Mouse (Mus musculus): ENCODE data around the gene Olfr790. TPM values are rescaled to one million over a fixed set of nuclear protein-coding genes. Genes with fewer than 3 reads are reported as not detected.

Olfr790 gene
- polyA plus RNA-seq, 2 experiments = not detected

DNA sequence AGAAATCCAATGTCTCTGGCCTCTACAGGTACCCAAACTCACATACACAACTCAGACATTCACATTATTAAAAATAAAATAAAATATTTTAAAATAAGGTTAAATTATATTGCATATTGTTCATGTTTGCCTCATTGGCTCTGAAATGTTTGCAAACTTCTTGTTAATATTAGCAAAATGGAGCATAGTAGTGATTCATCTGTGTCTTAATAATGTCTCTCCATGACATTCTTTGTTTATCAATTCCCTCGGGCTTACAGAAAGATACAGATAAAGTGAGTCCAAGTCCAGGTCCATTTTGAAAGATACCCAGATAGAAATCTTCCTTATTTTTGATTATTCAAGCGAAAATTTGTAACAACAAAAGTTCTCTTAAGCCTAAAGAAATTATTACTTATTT is 13.8 kb upstream of the Olfr790 start, which contains the start of gene Olfr789:
TSS of gene Olfr789 (plus strand) at position 301 of the 400 bp plus-strand sequence.
- WGBS (ENCODE audit: insufficient replicate concordance) = 30% methylated on average over 2 of the region's 2 CpGs

DNA sequence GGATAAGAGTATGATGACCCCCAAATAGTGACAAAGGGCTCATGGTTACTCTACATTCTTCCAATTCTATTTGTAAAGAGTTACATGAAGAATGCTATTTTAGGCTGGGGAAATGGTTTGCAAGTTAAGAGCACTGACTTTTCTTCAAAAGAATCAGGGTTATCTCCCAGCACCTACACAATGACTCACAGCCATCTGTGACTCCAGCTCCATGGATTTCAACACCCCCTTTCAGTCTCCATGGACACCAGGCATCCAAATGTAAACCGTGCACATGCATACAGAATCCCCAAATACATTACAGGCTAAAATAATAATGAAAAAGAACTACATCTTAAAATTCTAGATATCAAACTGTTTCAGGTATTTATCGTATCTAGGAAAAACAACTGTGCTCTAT is 8.2 kb upstream of the Olfr790 start:
- no peak for TF ChIP-seq EP300 (IDR thresholded peaks at IDR 0.05; ENCODE audit: low read depth)
- TF ChIP-seq CTCF (IDR thresholded peaks at IDR 0.05; ENCODE audit: low read depth) = no peak
- WGBS (ENCODE audit: insufficient replicate concordance) = 51% methylated on average over 2 of the region's 2 CpGs

More for the DNA sequence above, 13.8 kb upstream of the Olfr790 start, which contains the start of gene Olfr789:
- Histone ChIP-seq H3K36me3 (replicated peaks; ENCODE audit: control insufficient read depth, insufficient read depth, low read depth) (no peaks in the 10 kb centered on the region), H3K9me3 (ENCODE audit: control insufficient read depth, low read length) (no peaks in the 10 kb centered on the region), H3K27ac (no peak within 1 kb of the TSS), H3K27me3 (ENCODE audit: control insufficient read depth, insufficient read depth, low read length) (no peaks in the 10 kb centered on the region), H3K4me2 (ENCODE audit: low read depth) (no peak within 1 kb of the TSS), H3K4me3 (ENCODE audit: insufficient read depth in 1 of 2, low read depth in 2 of 2, low read length in 2 of 2) (no peak within 1 kb of the TSS), H3K9ac (replicated peaks) (no peak within 1 kb of the TSS), H3K4me1 (replicated peaks; ENCODE audit: control insufficient read depth in 2 of 2, insufficient read depth in 2 of 2, low read length in 1 of 2) (no peaks in the 10 kb centered on the region)
- no peak for DNase-seq (ENCODE audit: low read depth in 3 of 3, low spot score in 3 of 3)
- TF ChIP-seq CTCF (IDR thresholded peaks at IDR 0.05; ENCODE audit: low read depth) (no peak), EP300 (IDR thresholded peaks at IDR 0.05; ENCODE audit: low read depth) (no peak)
- no peak for ATAC-seq (ENCODE audit: insufficient read depth)

DNA sequence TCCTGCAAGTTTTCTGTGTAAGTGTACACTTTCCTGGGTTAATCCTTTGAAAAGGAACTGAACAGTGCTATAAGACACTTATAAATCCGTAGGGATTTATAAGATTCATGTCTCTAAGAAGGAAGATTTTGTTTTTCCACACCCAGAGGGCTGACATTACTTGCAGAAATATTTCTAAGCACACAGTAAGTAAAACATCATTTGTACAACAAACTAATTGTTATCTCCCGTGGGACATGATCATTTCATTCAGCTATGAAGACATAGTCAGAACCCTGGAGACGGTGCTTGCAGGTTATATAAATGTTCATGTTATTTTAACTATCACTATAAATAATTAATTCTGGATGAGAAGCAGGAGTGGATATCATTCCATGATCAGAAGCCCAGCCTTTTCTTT is 23.2 kb downstream of the Olfr790 start, which contains the start of gene Olfr791:
TSS of gene Olfr791 (plus strand) at position 301 of the 400 bp plus-strand sequence.
- H3K4me2 ChIP-seq (ENCODE audit: low read depth) = no peak within 1 kb of the TSS
- WGBS (ENCODE audit: insufficient replicate concordance) = 31% methylated on average over 3 of the region's 3 CpGs

More for the DNA sequence above, 8.2 kb upstream of the Olfr790 start:
- Histone ChIP-seq H3K9me3 (ENCODE audit: control insufficient read depth, low read length) (no peaks in the 10 kb centered on the region), H3K27me3 (ENCODE audit: control insufficient read depth, insufficient read depth, low read length) (no peaks in the 10 kb centered on the region), H3K36me3 (replicated peaks; ENCODE audit: control insufficient read depth, insufficient read depth, low read depth) (no peaks in the 10 kb centered on the region), H3K4me3 (ENCODE audit: insufficient read depth in 1 of 2, low read depth in 2 of 2, low read length in 2 of 2) (no peak overlapping the region), H3K4me1 (replicated peaks; ENCODE audit: control insufficient read depth in 2 of 2, insufficient read depth in 2 of 2, low read length in 1 of 2) (no peaks in the 10 kb centered on the region), H3K9ac (replicated peaks) (no peak overlapping the region), H3K27ac (no peak overlapping the region), H3K4me2 (ENCODE audit: low read depth) (no peak overlapping the region)
- ATAC-seq (ENCODE audit: insufficient read depth) (no peak), DNase-seq (ENCODE audit: low read depth in 3 of 3, low spot score in 3 of 3) (no peak)

DNA sequence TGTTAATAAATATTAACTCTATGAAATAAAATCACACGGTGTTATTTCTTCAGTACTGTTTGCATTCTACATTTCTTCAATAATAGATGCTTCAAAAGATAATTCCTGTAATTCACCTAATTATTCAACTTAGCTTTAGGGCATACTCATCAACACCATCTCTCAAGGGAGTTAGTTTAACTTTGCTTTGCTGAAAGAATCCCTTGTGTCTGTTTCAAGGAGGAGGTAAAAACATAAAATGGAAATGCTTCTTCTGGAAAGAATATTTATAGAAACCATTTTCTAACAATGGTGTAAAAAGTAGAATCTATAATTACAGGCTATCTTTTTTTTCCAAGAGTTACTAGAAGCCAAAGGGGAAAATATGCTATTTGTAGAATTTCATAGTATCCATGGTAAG is 40.6 kb downstream of the Olfr790 start, which contains the start of gene Olfr792:
TSS of gene Olfr792 (plus strand) at position 301 of the 400 bp plus-strand sequence.
- Histone ChIP-seq H3K4me3 (ENCODE audit: insufficient read depth in 1 of 2, low read depth in 2 of 2, low read length in 2 of 2) (no peak within 1 kb of the TSS), H3K9me3 (ENCODE audit: control insufficient read depth, low read length) (no peaks in the 10 kb centered on the region), H3K4me2 (ENCODE audit: low read depth) (no peak within 1 kb of the TSS), H3K4me1 (replicated peaks; ENCODE audit: control insufficient read depth in 2 of 2, insufficient read depth in 2 of 2, low read length in 1 of 2) (no peaks in the 10 kb centered on the region), H3K27me3 (ENCODE audit: control insufficient read depth, insufficient read depth, low read length) (no peaks in the 10 kb centered on the region), H3K9ac (replicated peaks) (no peak within 1 kb of the TSS), H3K36me3 (replicated peaks; ENCODE audit: control insufficient read depth, insufficient read depth, low read depth) (no peaks in the 10 kb centered on the region), H3K27ac (no peak within 1 kb of the TSS)
- 67% methylated on average over 1 of the region's 1 CpGs for WGBS (ENCODE audit: insufficient replicate concordance)
- DNase-seq (ENCODE audit: low read depth in 3 of 3, low spot score in 3 of 3) (no peak), ATAC-seq (ENCODE audit: insufficient read depth) (no peak)
- TF ChIP-seq CTCF (IDR thresholded peaks at IDR 0.05; ENCODE audit: low read depth) = no peak
- no peak for TF ChIP-seq EP300 (IDR thresholded peaks at IDR 0.05; ENCODE audit: low read depth)

More for the DNA sequence above, 23.2 kb downstream of the Olfr790 start, which contains the start of gene Olfr791:
- no peak for DNase-seq (ENCODE audit: low read depth in 3 of 3, low spot score in 3 of 3)
- Histone ChIP-seq H3K9ac (replicated peaks) (no peak within 1 kb of the TSS), H3K4me1 (replicated peaks; ENCODE audit: control insufficient read depth in 2 of 2, insufficient read depth in 2 of 2, low read length in 1 of 2) (no peaks in the 10 kb centered on the region), H3K27ac (no peak within 1 kb of the TSS), H3K27me3 (ENCODE audit: control insufficient read depth, insufficient read depth, low read length) (no peaks in the 10 kb centered on the region), H3K9me3 (ENCODE audit: control insufficient read depth, low read length) (no peaks in the 10 kb centered on the region), H3K36me3 (replicated peaks; ENCODE audit: control insufficient read depth, insufficient read depth, low read depth) (no peaks in the 10 kb centered on the region), H3K4me3 (ENCODE audit: insufficient read depth in 1 of 2, low read depth in 2 of 2, low read length in 2 of 2) (no peak within 1 kb of the TSS)
- no peak for TF ChIP-seq EP300 (IDR thresholded peaks at IDR 0.05; ENCODE audit: low read depth)
- no peak for TF ChIP-seq CTCF (IDR thresholded peaks at IDR 0.05; ENCODE audit: low read depth)
- ATAC-seq (ENCODE audit: insufficient read depth) = no peak

DNA sequence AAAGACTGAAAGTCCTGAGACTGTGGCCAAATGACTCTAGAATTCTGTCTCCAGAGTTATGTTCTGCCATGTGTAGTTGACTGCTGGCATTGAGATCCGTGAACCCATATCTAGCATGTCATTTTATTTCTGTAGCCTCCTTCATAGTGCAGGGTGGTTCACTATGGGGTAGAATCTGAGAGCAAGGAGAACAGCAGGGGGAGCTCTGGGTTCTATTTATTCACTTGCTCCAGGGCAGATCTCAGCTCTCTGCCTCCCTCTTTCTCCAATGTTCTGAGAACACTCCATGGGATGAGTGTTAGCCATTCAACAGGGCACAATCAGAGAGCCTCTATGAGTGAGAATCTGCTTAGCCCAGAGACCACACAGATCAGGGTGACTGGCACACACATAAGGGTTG is 51.1 kb downstream of the Olfr790 start:
- no peaks in the 10 kb centered on the region for H3K36me3 ChIP-seq (replicated peaks; ENCODE audit: control insufficient read depth, insufficient read depth, low read depth)
- H3K27me3 ChIP-seq (ENCODE audit: control insufficient read depth, insufficient read depth, low read length) = no peaks in the 10 kb centered on the region
- no peak overlapping the region for H3K27ac ChIP-seq
- no peak overlapping the region for H3K9ac ChIP-seq (replicated peaks)
- H3K4me3 ChIP-seq (ENCODE audit: insufficient read depth in 1 of 2, low read depth in 2 of 2, low read length in 2 of 2) = no peak overlapping the region
- H3K4me2 ChIP-seq (ENCODE audit: low read depth) = no peak overlapping the region
- H3K9me3 ChIP-seq (ENCODE audit: control insufficient read depth, low read length) = no peaks in the 10 kb centered on the region
- TF ChIP-seq EP300 (IDR thresholded peaks at IDR 0.05; ENCODE audit: low read depth) (no peak), CTCF (IDR thresholded peaks at IDR 0.05; ENCODE audit: low read depth) (no peak)
- ATAC-seq (ENCODE audit: insufficient read depth) (no peak), DNase-seq (ENCODE audit: low read depth in 3 of 3, low spot score in 3 of 3) (no peak)
- 33% methylated on average over 1 of the region's 1 CpGs for WGBS (ENCODE audit: insufficient replicate concordance)
- H3K4me1 ChIP-seq (replicated peaks; ENCODE audit: control insufficient read depth in 2 of 2, insufficient read depth in 2 of 2, low read length in 1 of 2) = no peaks in the 10 kb centered on the region

Other genes with a start within 250 kb of the Olfr790 start
- not detected in 2 replicates for gene Olfr776, start 239.4 kb upstream of the Olfr790 start, polyA plus RNA-seq (2012; rRNA removed)
- not detected in 2 replicates for gene Olfr776, start 239.4 kb upstream of the Olfr790 start, polyA plus RNA-seq (2014; fragmentation: Nextera tagmentation; extraction: Ambion mirVana)
- not detected in 2 replicates for gene Olfr777, start 227.0 kb upstream of the Olfr790 start, polyA plus RNA-seq (2012; rRNA removed)
- not detected in 2 replicates for gene Olfr777, start 227.0 kb upstream of the Olfr790 start, polyA plus RNA-seq (2014; fragmentation: Nextera tagmentation; extraction: Ambion mirVana)
- not detected in 2 replicates for gene Olfr780, start 180.4 kb upstream of the Olfr790 start, polyA plus RNA-seq (2012; rRNA removed)
- gene Olfr780, start 180.4 kb upstream of the Olfr790 start, polyA plus RNA-seq (2014; fragmentation: Nextera tagmentation; extraction: Ambion mirVana) = not detected in 2 replicates
- gene Olfr781, start 169.6 kb upstream of the Olfr790 start, polyA plus RNA-seq (2012; rRNA removed) = not detected in 2 replicates
- not detected in 2 replicates for gene Olfr781, start 169.6 kb upstream of the Olfr790 start, polyA plus RNA-seq (2014; fragmentation: Nextera tagmentation; extraction: Ambion mirVana)
- gene Olfr782, start 149.6 kb upstream of the Olfr790 start, polyA plus RNA-seq (2012; rRNA removed) = not detected in 2 replicates
- not detected in 2 replicates for gene Olfr782, start 149.6 kb upstream of the Olfr790 start, polyA plus RNA-seq (2014; fragmentation: Nextera tagmentation; extraction: Ambion mirVana)
- gene Olfr784, start 114.4 kb upstream of the Olfr790 start, polyA plus RNA-seq (2012; rRNA removed) = 0.01 TPM in 1 of 2 replicates, not detected in the other
- not detected in 2 replicates for gene Olfr784, start 114.4 kb upstream of the Olfr790 start, polyA plus RNA-seq (2014; fragmentation: Nextera tagmentation; extraction: Ambion mirVana)
- not detected in 2 replicates for gene Olfr785, start 93.1 kb upstream of the Olfr790 start, polyA plus RNA-seq (2012; rRNA removed)
- gene Olfr785, start 93.1 kb upstream of the Olfr790 start, polyA plus RNA-seq (2014; fragmentation: Nextera tagmentation; extraction: Ambion mirVana) = not detected in 2 replicates
- gene Olfr786, start 71.2 kb upstream of the Olfr790 start, polyA plus RNA-seq (2012; rRNA removed) = not detected in 2 replicates
- gene Olfr786, start 71.2 kb upstream of the Olfr790 start, polyA plus RNA-seq (2014; fragmentation: Nextera tagmentation; extraction: Ambion mirVana) = not detected in 2 replicates
- not detected in 2 replicates for gene Olfr787, start 36.6 kb upstream of the Olfr790 start, polyA plus RNA-seq (2012; rRNA removed)
- not detected in 2 replicates for gene Olfr787, start 36.6 kb upstream of the Olfr790 start, polyA plus RNA-seq (2014; fragmentation: Nextera tagmentation; extraction: Ambion mirVana)
- gene Olfr788, start 27.5 kb upstream of the Olfr790 start, polyA plus RNA-seq (2012; rRNA removed) = not detected in 2 replicates
- not detected in 2 replicates for gene Olfr788, start 27.5 kb upstream of the Olfr790 start, polyA plus RNA-seq (2014; fragmentation: Nextera tagmentation; extraction: Ambion mirVana)
- not detected in 2 replicates for gene Olfr789, start 13.7 kb upstream of the Olfr790 start, polyA plus RNA-seq (2012; rRNA removed)
- not detected in 2 replicates for gene Olfr789, start 13.7 kb upstream of the Olfr790 start, polyA plus RNA-seq (2014; fragmentation: Nextera tagmentation; extraction: Ambion mirVana)
- not detected in 2 replicates for gene Olfr791, start 23.3 kb downstream of the Olfr790 start, polyA plus RNA-seq (2012; rRNA removed)
- gene Olfr791, start 23.3 kb downstream of the Olfr790 start, polyA plus RNA-seq (2014; fragmentation: Nextera tagmentation; extraction: Ambion mirVana) = not detected in 2 replicates
- gene Olfr792, start 40.7 kb downstream of the Olfr790 start, polyA plus RNA-seq (2012; rRNA removed) = not detected in 2 replicates
- not detected in 2 replicates for gene Olfr792, start 40.7 kb downstream of the Olfr790 start, polyA plus RNA-seq (2014; fragmentation: Nextera tagmentation; extraction: Ambion mirVana)
- not detected in 2 replicates for gene Olfr794, start 69.2 kb downstream of the Olfr790 start, polyA plus RNA-seq (2012; rRNA removed)
- gene Olfr794, start 69.2 kb downstream of the Olfr790 start, polyA plus RNA-seq (2014; fragmentation: Nextera tagmentation; extraction: Ambion mirVana) = not detected in 2 replicates
- gene Olfr796, start 114.1 kb downstream of the Olfr790 start, polyA plus RNA-seq (2012; rRNA removed) = not detected in 2 replicates
- not detected in 2 replicates for gene Olfr796, start 114.1 kb downstream of the Olfr790 start, polyA plus RNA-seq (2014; fragmentation: Nextera tagmentation; extraction: Ambion mirVana)
- gene Olfr798, start 129.4 kb downstream of the Olfr790 start, polyA plus RNA-seq (2012; rRNA removed) = not detected in 2 replicates
- gene Olfr798, start 129.4 kb downstream of the Olfr790 start, polyA plus RNA-seq (2014; fragmentation: Nextera tagmentation; extraction: Ambion mirVana) = not detected in 2 replicates
- gene Olfr799, start 139.0 kb downstream of the Olfr790 start, polyA plus RNA-seq (2012; rRNA removed) = not detected in 2 replicates
- not detected in 2 replicates for gene Olfr799, start 139.0 kb downstream of the Olfr790 start, polyA plus RNA-seq (2014; fragmentation: Nextera tagmentation; extraction: Ambion mirVana)
- gene Olfr800, start 159.2 kb downstream of the Olfr790 start, polyA plus RNA-seq (2012; rRNA removed) = not detected in 2 replicates
- gene Olfr800, start 159.2 kb downstream of the Olfr790 start, polyA plus RNA-seq (2014; fragmentation: Nextera tagmentation; extraction: Ambion mirVana) = not detected in 2 replicates
- gene Olfr801, start 175.4 kb downstream of the Olfr790 start, polyA plus RNA-seq (2012; rRNA removed) = not detected in 2 replicates
- gene Olfr801, start 175.4 kb downstream of the Olfr790 start, polyA plus RNA-seq (2014; fragmentation: Nextera tagmentation; extraction: Ambion mirVana) = not detected in 2 replicates
- gene Olfr802, start 189.7 kb downstream of the Olfr790 start, polyA plus RNA-seq (2012; rRNA removed) = not detected in 2 replicates
- gene Olfr802, start 189.7 kb downstream of the Olfr790 start, polyA plus RNA-seq (2014; fragmentation: Nextera tagmentation; extraction: Ambion mirVana) = not detected in 2 replicates
- gene Olfr803, start 195.8 kb downstream of the Olfr790 start, polyA plus RNA-seq (2012; rRNA removed) = not detected in 2 replicates
- gene Olfr803, start 195.8 kb downstream of the Olfr790 start, polyA plus RNA-seq (2014; fragmentation: Nextera tagmentation; extraction: Ambion mirVana) = not detected in 2 replicates
- not detected in 2 replicates for gene Olfr804, start 204.7 kb downstream of the Olfr790 start, polyA plus RNA-seq (2012; rRNA removed)
- gene Olfr804, start 204.7 kb downstream of the Olfr790 start, polyA plus RNA-seq (2014; fragmentation: Nextera tagmentation; extraction: Ambion mirVana) = not detected in 2 replicates
- gene Olfr805, start 230.9 kb downstream of the Olfr790 start, polyA plus RNA-seq (2012; rRNA removed) = not detected in 2 replicates
- not detected in 2 replicates for gene Olfr805, start 230.9 kb downstream of the Olfr790 start, polyA plus RNA-seq (2014; fragmentation: Nextera tagmentation; extraction: Ambion mirVana)
- not detected in 2 replicates for gene Olfr806, start 243.4 kb downstream of the Olfr790 start, polyA plus RNA-seq (2012; rRNA removed)
- not detected in 2 replicates for gene Olfr806, start 243.4 kb downstream of the Olfr790 start, polyA plus RNA-seq (2014; fragmentation: Nextera tagmentation; extraction: Ambion mirVana)

Data from liver, embryonic 14.5 days (tissue).